Mouse (Mus musculus): Measurements from ENCODE around the gene Gtf3c6.

GRCm38 (mm10) chr10:40258976-40259375 is 1.1 kb upstream of the Gtf3c6 start:
- TF ChIP-seq GATA1 (IDR thresholded peaks at IDR 0.05; ENCODE audit: borderline replicate concordance, low read length) (no peak), FLI1 (IDR thresholded peaks at IDR 0.05; ENCODE audit: low read length) (no peak)
